Mouse (Mus musculus): ENCODE measurements at regions not wholly inside any gene's neighbourhood (a gene's known extent, or its start where the extent isn't known, plus 50 kb on each side); places are given as distances from the start of the nearest gene placed in this dataset.

DNA sequence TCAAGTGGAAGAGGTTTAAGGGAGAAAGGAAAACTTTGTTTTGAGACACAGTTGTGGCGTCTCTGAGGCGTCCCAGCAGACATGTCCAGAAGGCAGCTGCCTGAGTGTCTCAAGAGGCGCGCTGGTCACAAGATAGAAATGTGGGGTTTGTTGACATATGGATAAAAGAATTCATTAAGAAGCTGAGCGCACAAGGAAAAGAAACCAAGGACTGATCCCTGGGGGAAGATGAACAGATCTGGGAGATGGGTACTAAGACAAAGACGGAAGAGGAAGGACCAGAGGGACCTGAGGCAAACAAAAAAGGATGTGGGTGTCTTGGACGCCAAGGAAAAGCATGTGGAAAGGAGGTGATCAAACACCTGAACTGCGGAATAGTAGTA, 69.1 kb upstream of the Gnaq start:
- TF ChIP-seq EP300 (IDR thresholded peaks at IDR 0.05) (no peak), CTCF (IDR thresholded peaks at IDR 0.05) (no peak)

Measured in lung, postnatal 0 days (tissue).